Mouse (Mus musculus) ovary, postnatal 36 days (tissue): ENCODE results near the gene Bank1.

Experiments
- DNase-seq: peaks from one replicate; pipeline ENCODE4 v3.0.0; 2022; ENCODE audit warnings: low spot score, mixed read lengths

Bank1 gene

DNA sequence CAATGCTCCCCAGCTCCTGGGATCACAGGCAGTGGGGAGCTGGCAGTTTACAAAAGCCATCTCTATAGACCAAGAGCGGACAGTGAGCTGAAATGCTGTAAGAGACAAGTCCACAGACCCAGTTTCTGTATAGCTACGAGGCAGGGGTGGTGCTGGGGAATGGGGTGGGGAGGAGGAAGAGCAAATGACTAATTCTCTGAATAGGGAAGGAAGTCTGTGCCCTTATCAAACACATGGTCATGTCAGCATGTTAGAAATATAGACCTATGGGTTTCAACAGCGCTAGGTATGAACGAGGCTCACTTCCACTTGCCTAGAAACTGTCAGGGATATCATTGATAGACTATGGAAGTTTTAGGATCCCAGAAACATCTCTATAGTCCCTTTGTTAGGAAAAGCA, 73.0 kb downstream of the Bank1 start:
- DNase-seq, result no peak

DNA sequence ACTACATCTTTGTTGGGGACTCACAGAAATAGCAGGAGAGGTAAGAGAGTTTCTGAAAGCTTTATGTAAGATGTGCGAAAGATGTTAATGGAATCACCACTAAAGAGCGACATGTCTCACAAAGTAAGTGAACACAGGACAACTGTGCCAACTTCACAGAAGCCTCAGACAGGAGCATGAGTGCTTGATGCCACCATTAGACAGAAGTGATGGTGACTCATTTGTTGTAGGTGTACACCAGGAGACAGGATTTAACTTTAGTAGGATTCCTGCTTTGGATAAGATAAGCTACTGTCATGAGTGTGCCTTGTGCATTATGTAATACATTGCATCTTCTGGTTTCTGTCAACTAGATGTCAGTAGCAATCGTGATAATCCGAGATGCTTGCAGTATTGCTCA, 74.3 kb downstream of the Bank1 start:
- DNase-seq, result no peak

DNA sequence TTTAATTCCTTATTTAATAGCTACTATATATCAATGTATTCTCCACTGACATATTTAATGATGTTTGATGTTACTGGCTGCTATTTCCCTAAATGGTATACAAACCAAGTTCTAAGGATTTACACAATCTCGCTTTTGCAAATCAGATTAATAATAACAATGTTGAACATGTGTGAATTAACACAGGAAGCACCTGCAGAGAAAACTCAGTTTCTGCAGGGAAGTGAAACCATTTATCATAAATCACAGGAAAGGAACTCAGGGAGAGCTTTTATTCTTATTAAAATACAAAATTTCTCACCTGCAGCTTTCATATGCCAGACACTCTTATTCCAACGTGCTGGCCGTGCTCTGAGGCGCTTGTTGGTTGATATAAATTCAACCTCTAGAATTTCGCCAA, 78.5 kb downstream of the Bank1 start:
- DNase-seq, result no peak

DNA sequence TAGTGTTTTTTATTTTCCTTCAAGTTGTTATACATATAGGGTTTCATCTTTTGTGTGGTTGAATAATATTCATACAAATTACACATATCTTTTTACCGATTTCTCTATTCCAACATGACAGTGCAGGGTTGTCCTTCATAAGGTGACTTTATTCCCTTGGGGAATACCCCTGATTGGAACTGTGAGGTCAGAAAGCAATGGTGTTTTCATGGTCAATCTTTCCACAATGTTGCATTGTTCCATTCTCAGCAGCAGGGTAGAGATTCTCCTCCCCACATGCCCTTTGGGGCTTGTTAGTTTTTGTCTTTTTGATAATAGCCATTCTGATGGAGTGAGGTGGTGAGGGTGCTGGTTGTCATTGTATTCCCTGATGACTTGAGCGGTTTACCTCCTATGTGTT, 80.9 kb downstream of the Bank1 start:
- DNase-seq, result no peak

DNA sequence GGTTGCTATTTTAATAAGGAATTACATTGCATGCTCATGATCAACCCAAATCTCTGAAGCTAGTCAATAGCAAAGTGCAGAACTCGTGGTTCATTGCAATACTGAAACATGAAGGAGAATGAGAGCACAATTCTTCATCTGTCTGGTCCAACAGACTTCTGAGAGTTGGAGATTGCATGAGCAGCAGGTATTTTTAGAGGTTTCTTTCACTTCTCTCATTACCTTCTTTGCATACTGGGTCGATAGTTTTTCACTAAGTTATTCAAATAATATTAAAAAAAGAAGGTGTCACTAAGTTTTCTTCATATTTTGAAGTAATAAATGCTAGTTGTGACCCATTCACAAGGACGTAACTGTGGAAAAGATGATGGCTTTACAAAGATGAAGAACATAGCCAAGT, 87.1 kb downstream of the Bank1 start:
- DNase-seq, result no peak

DNA sequence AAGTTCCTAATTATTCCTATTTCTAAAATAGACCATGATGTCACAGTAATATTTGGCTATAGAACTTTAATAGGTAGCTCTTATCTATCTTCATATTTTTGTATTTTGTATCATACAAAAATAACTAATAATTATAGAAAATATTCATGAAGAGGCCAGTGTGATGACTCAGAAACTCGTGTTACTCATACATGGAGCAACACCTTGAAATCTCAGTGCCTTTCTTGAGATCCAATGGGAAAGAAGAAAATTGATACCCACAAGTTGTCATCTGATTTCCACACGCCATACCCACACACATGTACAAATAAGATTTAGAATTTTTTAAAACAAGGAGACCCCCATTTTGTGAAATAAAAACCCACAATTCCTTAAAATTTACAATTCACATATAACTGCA, 92.4 kb downstream of the Bank1 start:
- no peak for DNase-seq

DNA sequence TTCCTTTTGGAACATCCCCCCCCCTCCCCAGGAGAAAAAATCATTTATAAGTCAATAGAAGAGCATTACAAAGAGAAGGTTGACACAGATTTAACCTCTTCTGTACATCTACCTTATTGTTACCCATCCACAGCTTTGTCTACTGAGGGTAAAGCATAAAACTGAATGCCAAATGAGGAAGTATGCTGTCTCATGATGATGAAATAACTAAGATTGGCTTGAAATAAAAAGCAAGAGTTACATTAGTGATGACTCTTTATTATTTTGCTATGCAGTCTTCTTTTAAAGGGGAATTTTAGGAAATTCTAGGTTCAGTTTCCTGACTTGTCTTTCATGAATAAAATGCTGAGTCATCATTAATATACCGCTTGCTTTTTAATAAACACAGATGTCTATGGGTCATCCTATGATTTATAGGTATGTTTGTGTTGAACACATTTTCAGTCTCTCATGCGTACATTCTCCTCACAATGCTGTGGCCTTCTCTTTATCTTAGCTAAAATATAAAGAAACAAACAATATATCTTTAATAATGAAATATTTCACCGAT, 95.2 kb downstream of the Bank1 start:
- DNase-seq, result no peak

DNA sequence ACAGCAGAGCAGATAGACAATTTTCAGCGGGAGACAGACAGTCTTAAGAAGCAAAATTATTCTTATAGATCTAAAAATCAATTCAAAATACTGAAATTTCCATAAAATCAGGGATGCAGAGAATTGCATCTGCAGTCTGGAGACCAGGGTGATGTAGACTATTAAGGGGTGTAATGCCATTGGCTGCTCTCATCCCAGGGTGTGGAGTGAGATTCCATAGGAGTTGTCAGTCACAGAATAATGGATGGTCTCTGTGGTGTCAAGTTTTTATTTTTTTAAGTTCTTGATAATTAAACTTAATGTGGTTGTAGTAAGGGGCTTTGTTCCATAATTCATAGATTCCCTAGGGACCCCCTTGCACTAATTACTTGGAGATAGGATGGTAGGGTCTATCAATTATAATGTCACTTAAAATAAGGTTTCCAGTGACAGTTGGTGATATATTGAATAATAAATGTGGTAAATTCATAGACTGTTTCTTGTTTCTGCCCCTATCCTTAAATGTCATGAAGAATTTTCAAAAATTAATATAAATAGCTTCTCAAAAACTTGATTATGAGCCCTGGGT, 136.1 kb downstream of the Bank1 start:
- DNase-seq, result no peak

DNA sequence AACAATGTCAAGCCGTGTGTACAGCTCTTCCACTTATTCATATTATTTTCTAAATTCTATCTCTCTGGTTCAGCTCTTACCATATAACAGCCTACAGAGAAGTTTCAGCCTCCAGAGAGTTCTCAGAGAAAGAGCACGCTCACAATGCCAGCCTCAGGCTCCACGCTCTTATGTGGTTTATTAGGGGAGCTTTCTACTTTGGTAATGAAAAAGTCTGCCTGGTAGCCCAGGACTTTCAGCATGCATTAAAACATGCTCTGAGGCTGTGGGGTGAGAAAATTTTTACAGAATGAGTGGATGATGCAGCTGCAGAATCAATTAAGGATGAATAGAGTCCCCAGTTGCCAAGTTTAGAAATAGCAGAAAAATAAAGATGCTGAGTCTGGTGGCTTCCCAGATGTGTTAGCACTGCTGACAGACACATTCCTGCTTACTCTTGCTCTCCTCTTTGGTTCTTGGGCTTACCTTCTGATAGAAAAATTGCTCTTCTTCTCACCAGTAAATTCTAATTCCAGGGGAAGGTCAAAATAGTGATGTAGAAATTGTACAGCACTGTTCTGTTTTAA, 139.2 kb downstream of the Bank1 start:
- no peak for DNase-seq

DNA sequence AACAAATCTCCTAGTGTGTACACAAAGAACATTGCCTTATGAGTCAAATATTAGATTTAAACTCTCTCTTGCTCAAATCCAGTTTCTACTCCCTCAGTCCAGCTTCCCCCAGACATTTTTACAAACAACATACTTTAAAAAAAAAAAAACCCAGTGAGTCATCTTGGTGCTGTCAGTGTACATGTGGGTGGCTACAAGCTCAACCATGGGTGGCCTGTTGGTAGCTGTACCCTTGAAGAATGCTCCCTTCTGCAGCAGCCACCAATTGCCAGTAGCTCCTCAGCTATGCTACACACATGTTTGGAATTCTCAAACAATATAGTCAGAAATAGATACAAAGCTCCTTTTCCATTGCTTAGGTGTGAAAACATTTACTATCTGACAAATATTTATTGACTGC, 154.2 kb downstream of the Bank1 start:
- DNase-seq, result no peak

DNA sequence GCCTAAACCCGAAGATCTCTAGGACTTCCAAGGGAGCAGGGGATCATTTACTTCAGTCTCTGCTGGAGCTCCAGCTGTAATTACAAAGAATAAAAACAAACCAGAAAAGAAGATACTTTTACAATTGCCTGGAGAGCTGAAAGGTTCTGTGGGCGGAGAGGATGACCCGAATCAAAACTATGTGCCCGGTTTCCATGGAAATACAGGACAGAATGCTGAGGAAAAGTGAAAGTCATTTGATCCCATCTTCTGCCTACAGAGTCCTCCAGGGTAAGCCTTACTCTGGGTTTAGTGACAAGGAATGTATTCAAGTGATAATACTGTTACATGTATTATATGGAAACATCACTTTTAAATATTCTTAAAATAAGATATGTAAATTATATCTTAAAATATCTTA, 157.8 kb downstream of the Bank1 start:
- DNase-seq, result no peak

DNA sequence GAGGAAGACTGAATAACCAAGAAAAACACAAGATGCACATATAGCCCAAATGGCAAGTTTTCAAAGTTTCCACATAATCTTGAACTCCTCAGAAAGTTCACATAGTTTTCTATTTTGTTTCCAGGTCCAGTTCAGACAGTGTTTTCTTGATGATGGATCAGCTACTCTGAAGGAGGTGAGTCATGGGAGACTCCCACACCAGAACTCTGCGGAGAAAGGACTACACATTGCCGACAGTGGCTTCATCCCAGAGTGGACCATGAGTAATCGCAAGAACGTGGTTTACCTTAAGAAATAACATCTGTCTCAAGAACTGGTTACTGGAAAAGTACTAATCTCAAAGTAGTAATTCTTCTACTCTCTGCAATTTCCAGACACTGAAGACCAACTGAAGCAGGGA, 159.2 kb downstream of the Bank1 start:
- no peak for DNase-seq

DNA sequence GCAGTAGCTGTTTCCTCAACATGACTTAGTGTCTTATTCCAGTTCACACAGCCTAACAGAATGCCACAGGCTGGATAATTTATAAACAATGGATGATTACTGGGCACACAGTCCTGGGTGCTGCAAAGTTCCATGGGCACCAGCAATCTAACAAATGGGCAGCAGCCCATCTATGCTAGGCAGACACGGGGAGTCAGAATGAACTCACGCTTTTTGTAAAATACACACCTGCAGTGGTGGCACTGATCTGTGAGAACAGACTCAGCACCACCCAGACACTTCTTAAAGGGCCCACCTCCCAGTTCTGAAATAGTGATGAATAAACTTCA, 159.9 kb downstream of the Bank1 start:
- DNase-seq, result no peak

DNA sequence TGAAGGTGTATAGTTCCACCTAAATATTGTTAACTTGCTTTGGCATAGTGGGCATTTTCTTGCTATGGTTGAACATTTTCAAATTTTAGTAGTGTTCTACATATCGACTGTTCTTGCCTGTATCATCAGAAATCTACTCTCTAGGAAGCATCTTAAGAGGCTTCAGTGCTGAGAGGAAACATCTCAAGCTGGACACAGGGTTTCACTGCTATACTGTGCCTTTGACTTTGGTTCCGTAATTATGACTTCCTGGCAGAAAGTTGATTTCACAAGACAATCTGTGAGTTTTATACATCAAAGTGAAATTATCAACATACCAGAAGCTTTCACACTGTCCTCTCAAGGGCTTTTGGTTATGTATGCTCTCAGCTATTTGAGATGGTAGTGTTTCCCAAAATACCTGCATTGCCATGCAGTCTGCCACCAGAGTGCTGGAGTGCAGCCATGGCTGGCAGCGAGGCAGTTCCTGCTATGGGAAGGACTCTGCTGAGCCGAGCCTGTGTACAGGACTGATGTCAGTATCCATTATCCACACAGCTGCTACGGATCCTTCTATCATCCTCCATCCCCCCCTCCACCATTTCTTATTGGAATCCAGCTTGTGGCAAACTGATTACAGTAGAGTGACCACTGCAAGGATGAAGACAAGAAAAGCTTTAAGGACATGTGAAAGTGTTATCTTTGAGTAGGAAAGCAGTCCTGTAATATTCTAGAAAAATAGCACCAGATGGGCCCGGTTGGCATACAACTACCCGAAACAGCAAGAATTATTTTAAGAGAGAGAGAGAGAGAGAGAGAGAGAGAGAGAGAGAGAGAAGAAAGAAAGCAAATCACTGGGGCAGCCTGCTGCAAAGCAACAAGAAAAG, 160.5 kb downstream of the Bank1 start:
- no peak for DNase-seq

DNA sequence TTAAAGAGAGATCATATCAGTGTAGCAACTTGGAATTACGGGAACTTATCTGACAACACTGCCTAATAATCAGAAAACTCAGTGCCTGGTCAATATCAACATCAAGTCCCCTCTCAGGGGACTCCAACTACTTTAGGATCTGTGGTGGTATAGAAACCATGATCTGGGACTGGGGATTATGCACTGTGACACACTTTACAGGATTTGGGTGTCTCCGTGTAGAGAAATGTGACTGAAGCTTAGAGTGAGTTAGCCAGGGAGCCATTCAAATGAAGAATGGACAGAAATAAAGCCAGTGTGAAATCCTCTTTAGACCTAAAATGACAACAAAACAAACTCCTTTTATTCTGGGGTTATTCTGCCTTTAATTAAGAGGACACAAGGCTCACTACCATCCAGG, 167.8 kb downstream of the Bank1 start:
- no peak for DNase-seq

DNA sequence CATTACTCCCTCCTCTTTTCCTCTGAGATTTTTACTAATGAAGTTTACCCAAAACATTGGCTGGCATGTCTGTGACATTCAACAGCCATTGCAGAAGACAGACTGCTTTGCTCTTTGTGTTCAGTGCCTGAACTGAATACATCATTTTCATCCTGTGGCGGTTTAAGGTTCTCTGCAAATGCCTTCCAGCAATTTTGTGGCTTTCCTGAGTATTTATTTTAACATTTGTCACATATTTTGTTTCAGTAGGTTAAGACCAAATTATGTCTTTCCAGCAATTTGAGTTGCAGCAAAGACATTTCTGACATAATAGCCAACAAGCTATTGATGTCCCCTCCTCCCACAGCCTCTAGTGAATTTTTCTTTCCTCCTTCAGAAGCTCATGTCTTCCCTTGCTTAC, 170.3 kb downstream of the Bank1 start:
- DNase-seq, result no peak

DNA sequence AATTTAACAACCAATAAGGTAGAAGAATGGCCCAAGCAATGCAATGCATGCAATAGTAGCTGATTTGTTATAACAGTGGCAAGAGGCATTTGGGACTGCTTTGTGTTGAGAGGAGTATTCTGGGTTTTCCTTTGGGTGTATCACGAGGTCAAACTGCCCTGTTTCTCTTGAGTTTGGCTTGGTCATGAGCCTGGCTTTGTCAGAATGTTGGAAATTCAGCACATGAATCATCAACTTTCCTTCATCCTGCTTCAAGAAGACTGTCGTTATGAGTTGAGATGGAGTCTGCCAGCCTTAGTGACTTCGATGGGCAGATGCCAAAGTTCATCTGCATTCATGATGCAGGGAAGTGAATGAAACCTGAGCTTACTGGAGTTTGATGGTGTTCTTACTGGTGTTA, 175.0 kb downstream of the Bank1 start:
- no peak for DNase-seq

DNA sequence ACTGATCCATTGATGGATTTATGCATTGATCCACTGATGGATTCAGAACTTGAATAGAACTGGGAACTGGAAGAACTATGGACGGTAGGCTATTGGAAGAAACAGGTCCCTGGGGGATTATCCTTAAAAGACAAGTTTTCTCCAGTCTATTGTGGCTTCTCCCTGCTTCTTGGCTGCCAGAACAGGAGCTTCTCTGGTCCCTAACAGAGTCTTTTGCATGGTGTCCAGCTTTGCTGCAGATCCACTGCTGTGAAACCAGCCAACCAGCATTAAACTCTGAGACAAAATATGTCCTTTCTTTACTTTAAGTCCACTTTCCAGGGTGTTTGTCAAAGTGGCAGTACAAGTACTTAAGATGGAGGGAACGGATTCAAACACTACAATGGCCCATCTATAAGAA, 178.7 kb downstream of the Bank1 start:
- no peak for DNase-seq

DNA sequence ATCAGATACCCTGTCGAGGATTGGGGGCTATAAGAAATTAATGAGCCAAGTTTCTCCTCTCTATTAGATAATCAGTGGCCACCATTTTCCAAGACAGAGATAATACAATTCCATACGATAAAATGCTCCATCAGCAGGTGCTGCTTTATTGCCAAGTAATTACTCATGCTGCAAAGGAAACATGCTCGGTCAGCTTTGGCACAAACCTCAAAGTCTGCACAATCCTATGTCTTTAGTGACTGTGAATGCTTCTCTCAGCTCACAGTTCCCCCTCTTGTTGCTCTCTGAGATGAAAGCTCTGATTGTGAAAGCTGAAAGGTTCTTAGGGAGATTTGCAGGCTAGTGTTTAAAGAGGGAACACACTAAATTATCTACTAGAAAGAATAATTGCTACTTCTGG, 193.9 kb downstream of the Bank1 start:
- DNase-seq, result no peak

DNA sequence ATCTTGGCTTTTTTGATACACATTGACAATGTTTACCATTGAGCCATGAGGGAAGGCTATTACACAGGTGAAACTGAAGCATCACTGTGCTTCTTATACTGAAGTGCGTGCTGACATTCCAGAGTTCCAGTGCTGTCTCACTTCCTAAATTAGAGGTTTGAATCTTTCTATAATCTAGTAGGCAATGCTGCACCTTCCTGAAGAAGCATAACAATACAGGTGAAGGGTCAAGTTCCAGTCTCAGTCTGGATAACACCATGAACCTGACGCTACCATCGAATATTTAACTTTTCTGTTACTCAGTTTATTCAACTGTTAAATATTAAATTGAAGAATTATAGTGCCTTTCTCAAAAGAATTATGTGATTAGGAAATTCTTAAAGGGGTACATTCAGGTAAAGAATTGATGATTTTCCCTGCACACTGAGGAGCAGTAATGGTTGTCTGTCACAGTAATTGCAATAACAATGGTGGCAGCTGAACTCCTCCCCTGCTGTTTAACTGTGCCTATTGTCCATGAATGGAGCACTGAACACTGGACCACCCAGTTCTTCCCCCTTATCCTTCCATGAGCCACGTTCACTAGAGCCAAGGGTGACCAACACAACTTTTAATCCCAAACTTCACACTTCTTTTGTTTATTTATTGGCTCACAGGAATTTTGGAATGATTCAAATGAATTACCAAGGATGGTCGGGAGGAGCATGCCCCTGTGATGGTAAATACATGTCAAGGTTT, 210.2 kb downstream of the Bank1 start:
- no peak for DNase-seq

DNA sequence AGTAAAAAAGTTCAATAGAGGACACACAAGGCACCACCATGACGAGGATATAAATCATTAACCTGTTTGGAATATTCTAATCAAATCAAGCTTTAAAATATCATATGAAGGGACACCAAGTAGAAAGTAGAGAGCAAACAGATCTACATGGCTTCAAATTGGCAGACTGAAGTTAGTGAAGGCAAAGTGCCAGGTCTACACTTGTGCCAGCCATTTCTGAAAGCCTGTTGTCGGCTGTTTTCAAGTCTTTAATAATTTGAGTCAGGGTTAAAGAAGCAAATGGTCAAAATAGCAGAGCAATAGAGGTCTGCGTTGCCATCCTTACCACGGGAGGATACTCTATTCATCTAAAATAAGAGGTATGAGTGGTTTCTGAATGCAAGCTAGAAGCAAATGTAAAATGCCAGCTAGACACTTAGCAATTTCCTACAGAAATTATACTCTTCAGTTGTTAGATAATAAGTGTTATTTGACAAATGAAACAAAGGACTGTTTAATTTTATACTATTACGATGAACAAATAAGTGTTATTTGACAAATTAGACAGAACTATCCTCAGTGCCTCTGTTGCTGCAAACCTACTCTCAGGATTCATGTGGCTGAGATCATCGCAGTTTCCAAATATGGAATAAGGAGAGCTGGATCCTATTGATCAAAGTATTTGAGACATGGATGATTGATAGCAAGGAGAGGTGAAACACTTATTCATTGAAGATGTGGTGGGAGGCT, 216.3 kb downstream of the Bank1 start:
- no peak for DNase-seq

DNA sequence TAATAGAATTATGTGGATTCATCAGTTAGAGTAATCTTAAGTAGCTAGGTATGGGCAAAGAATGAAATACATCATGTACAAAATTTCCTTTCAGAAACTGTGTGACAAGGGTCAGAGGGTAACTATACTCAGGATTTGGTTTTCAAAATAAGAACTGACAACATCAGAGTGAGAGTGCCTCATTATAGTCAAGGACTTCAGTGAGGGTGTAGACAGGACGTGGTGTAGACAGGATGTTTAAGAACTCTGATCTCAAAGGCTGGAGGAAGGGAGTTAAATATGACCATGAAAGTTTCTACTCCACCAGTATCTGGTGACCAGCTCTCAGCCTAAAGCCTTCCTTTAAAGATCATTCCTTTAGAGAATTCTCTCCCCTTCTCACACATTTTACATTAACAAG, 219.4 kb downstream of the Bank1 start:
- no peak for DNase-seq
